Mouse (Mus musculus) forebrain, embryonic 13.5 days (tissue): ENCODE results near the gene Hs3st3b1. TPM values are rescaled to one million over a fixed set of nuclear protein-coding genes. Genes with fewer than 3 reads are reported as not detected.
A peak's percentile ranks its signal among the peaks of the same experiment; 100 is the strongest.

ENCODE experiments used
- ATAC-seq: fragments of 200-750 bp; cut with Nextera tagmentation; 2 replicates; pipeline ENCODE4 v1.8.0; 2017
- H3K27ac ChIP-seq: fragments of 300-500 bp; sonication (generic); 2 replicates; pipeline ENCODE4 v1.5.1; 2015; ENCODE audit warnings: inconsistent platforms, mild to moderate bottlenecking, moderate library complexity
- H3K27me3 ChIP-seq: fragments of 300-500 bp; sonication (generic); 2 replicates; pipeline ENCODE4 v1.6.1; 2015; ENCODE audit warnings: mild to moderate bottlenecking, inconsistent platforms
- H3K36me3 ChIP-seq: fragments of 300-500 bp; sonication (generic); 2 replicates; pipeline ENCODE4 v1.6.1; 2015; ENCODE audit warnings: mild to moderate bottlenecking, inconsistent platforms; ENCODE audit not compliant: poor library complexity, severe bottlenecking
- H3K4me1 ChIP-seq: fragments of 300-500 bp; sonication (generic); 2 replicates; pipeline ENCODE4 v1.6.1; 2015; ENCODE audit warnings: inconsistent platforms
- H3K4me2 ChIP-seq: fragments of 300-500 bp; sonication (generic); 2 replicates; pipeline ENCODE4 v1.6.1; 2015; ENCODE audit warnings: inconsistent platforms, mild to moderate bottlenecking, moderate library complexity
- H3K4me3 ChIP-seq: fragments of 300-500 bp; sonication (generic); 2 replicates; pipeline ENCODE4 v1.5.1; 2015; ENCODE audit warnings: mild to moderate bottlenecking, inconsistent platforms
- H3K9ac ChIP-seq: fragments of 300-500 bp; sonication (generic); 2 replicates; pipeline ENCODE4 v1.6.1; 2015; ENCODE audit warnings: mild to moderate bottlenecking, inconsistent platforms
- H3K9me3 ChIP-seq: fragments of 300-500 bp; sonication (generic); replicated peaks from 2 replicates; pipeline ENCODE4 v1.6.1; 2016; ENCODE audit warnings: inconsistent platforms
- WGBS: fragments of 180-500 bp; shearing (Covaris S2); methylation state at CpG from one replicate; pipeline ENCODE4 v1.1.7; 2015; 5-methylcytosine and 5-hydroxymethylcytosine counted together
- polyA plus RNA-seq: library from polyadenylated mRNA; unstranded; fragments of >200 nt; fragmentation: Nextera tagmentation; extraction: Ambion mirVana; gene quantifications from 2 replicates; pipeline ENCODE4 v1.2.1, GENCODE M21; 2015

Hs3st3b1 gene
- polyA plus RNA-seq, result 2.4 and 3.2 TPM in 2 replicates

GRCm38 (mm10) chr11:63922091-63922621, at the start of gene Hs3st3b1:
Hs3st3b1 (minus strand) TSS chr11:63922290.
- H3K9ac ChIP-seq, result peak within 1 kb of the TSS; percentile 62
- peak; percentile 97 for ATAC-seq
- peak within 1 kb of the TSS; percentile 94 for H3K4me2 ChIP-seq
- H3K9me3 ChIP-seq, result no peaks in the 10 kb centered on the region
- H3K4me3 ChIP-seq, result peak within 1 kb of the TSS; percentile 53
- no peak within 1 kb of the TSS; the same call in 1 of the 2 replicates for H3K27ac ChIP-seq
- under 1% methylated on average over 43 of the region's 43 CpGs for WGBS
- peaks cover 57% of the 10 kb centered on the region for H3K4me1 ChIP-seq
- H3K36me3 ChIP-seq, result no peaks in the 10 kb centered on the region
- H3K27me3 ChIP-seq, result peaks cover 98% of the 10 kb centered on the region

- H3K9me3 ChIP-seq, result no peaks in the 10 kb centered on the region
- no peak overlapping the region for H3K27ac ChIP-seq
- H3K27me3 ChIP-seq, result no peaks in the 10 kb centered on the region
- H3K4me1 ChIP-seq, result peaks cover 24% of the 10 kb centered on the region
- H3K4me3 ChIP-seq, result no peak overlapping the region
- 97% methylated on average over 9 of the region's 9 CpGs for WGBS
- no peak for ATAC-seq
- no peak overlapping the region for H3K9ac ChIP-seq
- no peak overlapping the region for H3K4me2 ChIP-seq
- no peaks in the 10 kb centered on the region for H3K36me3 ChIP-seq
Observed at GRCm38 (mm10) chr11:63971462-63971861, 49.4 kb upstream of the Hs3st3b1 start.

GRCm38 (mm10) chr11:63970818-63971217, 48.7 kb upstream of the Hs3st3b1 start:
- no peak overlapping the region for H3K4me2 ChIP-seq
- no peaks in the 10 kb centered on the region for H3K36me3 ChIP-seq
- H3K27me3 ChIP-seq, result no peaks in the 10 kb centered on the region
- no peak overlapping the region for H3K4me3 ChIP-seq
- no peak for ATAC-seq
- no peak overlapping the region for H3K9ac ChIP-seq
- no peak overlapping the region for H3K27ac ChIP-seq
- peaks cover 25% of the 10 kb centered on the region for H3K4me1 ChIP-seq
- 92% methylated on average over 6 of the region's 6 CpGs for WGBS
- no peaks in the 10 kb centered on the region for H3K9me3 ChIP-seq

GRCm38 (mm10) chr11:63969205-63969910, 47.3 kb upstream of the Hs3st3b1 start:
- 0 out of 2 replicates have a peak overlapping the region, but pooled peaks have one; percentile 23 for H3K9ac ChIP-seq
- 0 out of 2 replicates have a peak overlapping the region, but pooled peaks have one; percentile 37 for H3K27ac ChIP-seq
- peaks cover 32% of the 10 kb centered on the region for H3K4me1 ChIP-seq
- H3K9me3 ChIP-seq, result no peaks in the 10 kb centered on the region
- H3K4me3 ChIP-seq, result no peak overlapping the region
- H3K4me2 ChIP-seq, result peak overlapping the region; percentile 17; the same call in 1 of the 2 replicates
- no peaks in the 10 kb centered on the region for H3K36me3 ChIP-seq
- peak; percentile 79 for ATAC-seq
- H3K27me3 ChIP-seq, result no peaks in the 10 kb centered on the region
- WGBS, result 16% methylated on average over 11 of the region's 11 CpGs

GRCm38 (mm10) chr11:63968388-63969035, 46.4 kb upstream of the Hs3st3b1 start:
- no peak for ATAC-seq

GRCm38 (mm10) chr11:63967641-63968387, 45.7 kb upstream of the Hs3st3b1 start:
- Histone ChIP-seq H3K27ac (no peak overlapping the region), H3K36me3 (peaks cover 12% of the 10 kb centered on the region; the same call in 1 of the 2 replicates), H3K27me3 (no peaks in the 10 kb centered on the region), H3K4me3 (no peak overlapping the region), H3K4me1 (peaks cover 28% of the 10 kb centered on the region), H3K9me3 (no peaks in the 10 kb centered on the region), H3K9ac (no peak overlapping the region), H3K4me2 (no peak overlapping the region)
- 80% methylated on average over 9 of the region's 9 CpGs for WGBS
- ATAC-seq, result no peak

More at GRCm38 (mm10) chr11:63968388-63969035, 46.4 kb upstream of the Hs3st3b1 start:
- no peak overlapping the region for H3K4me3 ChIP-seq
- H3K36me3 ChIP-seq, result peaks cover 6% of the 10 kb centered on the region; the same call in 1 of the 2 replicates
- 0 out of 2 replicates have a peak overlapping the region, but pooled peaks have one; percentile 17 for H3K4me2 ChIP-seq
- no peaks in the 10 kb centered on the region for H3K27me3 ChIP-seq
- 49% methylated on average over 3 of the region's 3 CpGs for WGBS
- no peak overlapping the region for H3K9ac ChIP-seq
- peak overlapping the region; percentile 37; the same call in 1 of the 2 replicates for H3K27ac ChIP-seq
- H3K9me3 ChIP-seq, result no peaks in the 10 kb centered on the region
- peaks cover 28% of the 10 kb centered on the region for H3K4me1 ChIP-seq

GRCm38 (mm10) chr11:63965437-63965836, 43.3 kb upstream of the Hs3st3b1 start:
- WGBS, result 75% methylated on average over 5 of the region's 5 CpGs
- H3K9ac ChIP-seq, result no peak overlapping the region
- H3K36me3 ChIP-seq, result peaks cover 12% of the 10 kb centered on the region; the same call in 1 of the 2 replicates
- no peak overlapping the region for H3K4me3 ChIP-seq
- H3K9me3 ChIP-seq, result no peaks in the 10 kb centered on the region
- H3K4me1 ChIP-seq, result peaks cover 28% of the 10 kb centered on the region
- no peak for ATAC-seq
- no peaks in the 10 kb centered on the region for H3K27me3 ChIP-seq
- H3K4me2 ChIP-seq, result no peak overlapping the region
- H3K27ac ChIP-seq, result no peak overlapping the region; the same call in 1 of the 2 replicates

GRCm38 (mm10) chr11:63957207-63957606, 35.1 kb upstream of the Hs3st3b1 start:
- Histone ChIP-seq H3K4me2 (no peak overlapping the region), H3K9me3 (no peaks in the 10 kb centered on the region), H3K27me3 (peaks cover 5% of the 10 kb centered on the region; the same call in 1 of the 2 replicates), H3K27ac (no peak overlapping the region), H3K9ac (no peak overlapping the region), H3K4me3 (no peak overlapping the region), H3K36me3 (no peaks in the 10 kb centered on the region), H3K4me1 (peaks cover 31% of the 10 kb centered on the region)
- ATAC-seq, result no peak
- 38% methylated on average over 4 of the region's 4 CpGs for WGBS

GRCm38 (mm10) chr11:63956748-63957147, 34.7 kb upstream of the Hs3st3b1 start:
- no peak for ATAC-seq
- WGBS, result 23% methylated on average over 7 of the region's 7 CpGs
- Histone ChIP-seq H3K9ac (no peak overlapping the region), H3K4me2 (no peak overlapping the region), H3K27me3 (peaks cover 7% of the 10 kb centered on the region; the same call in 1 of the 2 replicates), H3K36me3 (no peaks in the 10 kb centered on the region), H3K9me3 (no peaks in the 10 kb centered on the region), H3K4me3 (no peak overlapping the region), H3K27ac (no peak overlapping the region), H3K4me1 (peaks cover 35% of the 10 kb centered on the region)

GRCm38 (mm10) chr11:63953887-63954286, 31.8 kb upstream of the Hs3st3b1 start:
- H3K27ac ChIP-seq, result no peak overlapping the region
- peaks cover 38% of the 10 kb centered on the region for H3K4me1 ChIP-seq
- no peaks in the 10 kb centered on the region for H3K36me3 ChIP-seq
- peaks cover 33% of the 10 kb centered on the region for H3K27me3 ChIP-seq
- no peaks in the 10 kb centered on the region for H3K9me3 ChIP-seq
- no peak overlapping the region for H3K4me3 ChIP-seq
- WGBS, result 73% methylated on average over 2 of the region's 2 CpGs
- H3K9ac ChIP-seq, result no peak overlapping the region
- ATAC-seq, result no peak
- H3K4me2 ChIP-seq, result no peak overlapping the region

GRCm38 (mm10) chr11:63952743-63953191, 30.7 kb upstream of the Hs3st3b1 start:
- 10% methylated on average over 4 of the region's 4 CpGs for WGBS
- H3K4me3 ChIP-seq, result no peak overlapping the region
- no peak overlapping the region for H3K27ac ChIP-seq
- H3K4me2 ChIP-seq, result peak overlapping the region; percentile 50
- 0 out of 2 replicates have a peak overlapping the region, but pooled peaks have one; percentile 34 for H3K9ac ChIP-seq
- peaks cover 38% of the 10 kb centered on the region for H3K4me1 ChIP-seq
- H3K27me3 ChIP-seq, result peaks cover 38% of the 10 kb centered on the region
- ATAC-seq, result peak; percentile 31; the same call in 1 of the 2 replicates
- no peaks in the 10 kb centered on the region for H3K36me3 ChIP-seq
- H3K9me3 ChIP-seq, result no peaks in the 10 kb centered on the region
